Comparison of ENCODE assay signal across 19 mouse cellular contexts in the genomic region with DNA sequence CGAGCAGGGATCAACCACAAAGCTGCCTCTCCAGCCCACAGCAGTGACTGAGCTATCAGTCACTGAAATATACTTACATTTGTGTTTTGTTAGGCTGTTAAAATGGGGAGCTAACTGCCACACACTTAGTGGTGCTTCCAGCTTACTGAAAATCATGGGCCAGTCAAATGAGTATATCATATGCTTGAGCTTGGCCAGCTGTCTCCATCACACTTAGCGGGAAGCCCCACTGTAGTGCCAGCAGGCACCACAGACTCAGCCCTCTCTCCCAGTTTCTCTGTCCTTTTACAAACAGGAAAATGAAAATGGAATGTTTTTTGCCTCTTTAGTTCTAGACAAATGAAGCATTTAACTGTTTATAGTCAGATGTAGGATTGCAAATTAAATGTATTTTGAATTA.
"Had no signal": no experiment of that assay in that cellular context is flagged by ENCODE, and none has a peak within 500 bp of the region (broad histone marks: within the 10 kb centered on the region; RNA-seq: fewer than 3 reads in every experiment).

No protein-coding gene starts in this region.

- DNase-seq: lung, adult 18-20 months; lung, embryonic 14.5 days; lung, postnatal 10 days; lung, postnatal 4 days; midbrain, embryonic 14.5 days; retina, postnatal 1 day; right cerebral cortex, adult 18-20 months; right cerebral cortex, postnatal 25 days; right cerebral cortex, postnatal 4 days; spleen, adult 18-20 months; thymus, adult 18-20 months; thymus, postnatal 14 days; thymus, postnatal 36 days had no signal

- H3K9me3 ChIP-seq: midbrain, embryonic 10.5 days; midbrain, embryonic 12.5 days; neural tube, embryonic 13.5 days; neural tube, embryonic 15.5 days had no signal

- ATAC-seq: midbrain, embryonic 16.5 days had no signal

- H3K9ac ChIP-seq: lung, embryonic 14.5 days; midbrain, embryonic 12.5 days; neural tube, embryonic 13.5 days; neural tube, embryonic 15.5 days had no signal

- H3K27ac ChIP-seq: midbrain, embryonic 10.5 days; midbrain, embryonic 12.5 days; neural tube, embryonic 13.5 days; neural tube, embryonic 15.5 days had no signal

- H3K36me3 ChIP-seq: midbrain, embryonic 10.5 days; midbrain, embryonic 12.5 days had no signal

- H3K4me3 ChIP-seq: midbrain, embryonic 10.5 days; midbrain, embryonic 12.5 days; myocyte; neural tube, embryonic 13.5 days; neural tube, embryonic 15.5 days had no signal

- H3K4me2 ChIP-seq: lung, embryonic 14.5 days; midbrain, embryonic 12.5 days; neural tube, embryonic 13.5 days; neural tube, embryonic 15.5 days had no signal

- H3K27me3 ChIP-seq: midbrain, embryonic 12.5 days; neural tube, embryonic 13.5 days; neural tube, embryonic 15.5 days had no signal
